Mouse (Mus musculus) right cerebral cortex, postnatal 14 days (tissue): ENCODE measurements around the gene Esp18.

Source experiments
- DNase-seq: peaks from one replicate; pipeline ENCODE4 v3.0.0; 2022

Gene Esp18

GRCm38 (mm10) chr17:39406059-39406458, at the start of gene Esp18:
Gene Esp18 (plus strand): TSS chr17:39406359.
- no peak for DNase-seq

- no peak for DNase-seq
These were observed 42.8 kb upstream of the Esp18 start for GRCm38 (mm10) chr17:39363316-39363715.
